Mouse (Mus musculus): ENCODE data around the gene Pclo. TPM values are rescaled to one million over a fixed set of nuclear protein-coding genes. Genes with fewer than 3 reads are reported as not detected.

Gene Pclo
- polyA plus RNA-seq, 1 experiment: 0.28 TPM

GRCm38 (mm10) chr5:14608318-14608717 lies 93.6 kb downstream of the Pclo start:
- TF ChIP-seq CTCF (IDR thresholded peaks at IDR 0.05; ENCODE audit: control insufficient read depth, insufficient read depth, insufficient replicate concordance, low read depth, low read length): no peak
- TF ChIP-seq POLR2A (IDR thresholded peaks at IDR 0.05; ENCODE audit: control insufficient read depth, low read depth, low read length): no peak
- no peaks in the 10 kb centered on the region for H3K4me1 ChIP-seq (ENCODE audit: control insufficient read depth, insufficient read depth, low read length)
- H3K27me3 ChIP-seq (ENCODE audit: control insufficient read depth, insufficient read depth, low read length): no peaks in the 10 kb centered on the region
- H3K36me3 ChIP-seq (ENCODE audit: control insufficient read depth, insufficient read depth, low read length): no peaks in the 10 kb centered on the region
- H3K27ac ChIP-seq (ENCODE audit: control insufficient read depth, insufficient read depth, low read depth, low read length): no peak overlapping the region
- H3K4me3 ChIP-seq (ENCODE audit: control insufficient read depth, low read depth, low read length): no peak overlapping the region

DNA sequence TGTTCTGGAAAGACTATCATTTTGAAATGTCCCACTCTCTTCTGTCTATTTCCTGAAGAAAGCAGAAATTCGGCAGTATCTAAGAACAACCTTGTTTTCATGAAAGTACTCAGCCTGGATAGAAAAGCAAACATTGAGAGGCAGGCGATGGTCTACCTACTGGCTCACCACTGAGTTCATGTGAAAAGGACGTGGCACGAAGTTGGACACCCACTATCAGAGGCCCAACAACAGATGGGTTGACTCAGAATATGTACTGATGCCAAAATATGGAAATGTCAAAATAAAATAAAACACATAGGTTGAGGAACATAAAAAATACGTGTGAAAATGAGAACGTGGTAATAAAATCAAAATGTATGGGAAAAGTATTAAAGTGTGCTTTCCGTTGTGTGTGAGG lies 106.4 kb downstream of the Pclo start:
- H3K36me3 ChIP-seq (ENCODE audit: control insufficient read depth, insufficient read depth, low read length): no peaks in the 10 kb centered on the region
- no peaks in the 10 kb centered on the region for H3K4me1 ChIP-seq (ENCODE audit: control insufficient read depth, insufficient read depth, low read length)
- no peak overlapping the region for H3K27ac ChIP-seq (ENCODE audit: control insufficient read depth, insufficient read depth, low read depth, low read length)
- H3K27me3 ChIP-seq (ENCODE audit: control insufficient read depth, insufficient read depth, low read length): no peaks in the 10 kb centered on the region
- H3K4me3 ChIP-seq (ENCODE audit: control insufficient read depth, low read depth, low read length): no peak overlapping the region
- TF ChIP-seq CTCF (IDR thresholded peaks at IDR 0.05; ENCODE audit: control insufficient read depth, insufficient read depth, insufficient replicate concordance, low read depth, low read length): no peak
- no peak for TF ChIP-seq POLR2A (IDR thresholded peaks at IDR 0.05; ENCODE audit: control insufficient read depth, low read depth, low read length)

DNA sequence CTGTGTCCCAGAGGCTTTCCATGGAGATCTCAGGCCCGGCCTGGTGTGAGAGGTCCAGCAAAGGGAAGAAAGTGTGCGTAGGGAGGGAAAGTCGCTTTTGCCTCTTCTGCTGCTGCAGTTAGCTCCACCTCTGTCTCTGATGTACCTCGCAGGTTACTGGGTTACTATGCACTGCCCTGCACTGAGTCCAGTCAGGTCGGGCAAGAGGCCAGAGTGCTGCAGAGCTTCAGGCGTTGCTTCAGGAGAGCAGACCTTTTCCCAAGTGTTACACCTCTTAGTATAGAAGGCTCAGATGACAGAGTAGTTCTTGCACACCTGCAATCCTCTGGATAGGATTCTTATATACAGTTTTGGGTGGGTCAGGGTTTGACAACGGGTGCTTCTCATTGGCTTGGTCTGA lies 108.6 kb downstream of the Pclo start:
- no peaks in the 10 kb centered on the region for H3K36me3 ChIP-seq (ENCODE audit: control insufficient read depth, insufficient read depth, low read length)
- H3K27ac ChIP-seq (ENCODE audit: control insufficient read depth, insufficient read depth, low read depth, low read length): no peak overlapping the region
- no peaks in the 10 kb centered on the region for H3K4me1 ChIP-seq (ENCODE audit: control insufficient read depth, insufficient read depth, low read length)
- H3K27me3 ChIP-seq (ENCODE audit: control insufficient read depth, insufficient read depth, low read length): no peaks in the 10 kb centered on the region
- H3K4me3 ChIP-seq (ENCODE audit: control insufficient read depth, low read depth, low read length): no peak overlapping the region
- TF ChIP-seq CTCF (IDR thresholded peaks at IDR 0.05; ENCODE audit: control insufficient read depth, insufficient read depth, insufficient replicate concordance, low read depth, low read length): no peak

DNA sequence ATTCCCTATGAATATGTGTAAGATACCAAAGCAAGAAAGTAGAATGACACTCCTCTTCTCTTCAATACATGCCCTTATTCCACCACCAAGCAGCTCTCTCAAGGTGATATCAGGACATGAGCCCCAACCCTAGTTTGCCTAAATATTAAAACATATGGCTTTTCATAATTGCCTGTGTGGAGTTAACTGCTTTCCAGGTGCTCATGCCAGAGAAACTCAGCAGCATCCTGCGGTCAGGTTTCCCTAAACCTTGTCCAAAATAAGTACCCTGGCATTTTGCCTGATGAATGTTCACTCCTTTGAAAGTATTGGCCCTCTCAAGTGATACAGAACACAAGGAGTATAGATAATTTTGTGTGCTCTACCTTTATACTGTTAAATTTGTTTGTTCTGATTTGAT lies 126.5 kb downstream of the Pclo start:
- no peaks in the 10 kb centered on the region for H3K4me1 ChIP-seq (ENCODE audit: control insufficient read depth, insufficient read depth, low read length)
- H3K4me3 ChIP-seq (ENCODE audit: control insufficient read depth, low read depth, low read length): no peak overlapping the region
- H3K27ac ChIP-seq (ENCODE audit: control insufficient read depth, insufficient read depth, low read depth, low read length): no peak overlapping the region
- no peaks in the 10 kb centered on the region for H3K27me3 ChIP-seq (ENCODE audit: control insufficient read depth, insufficient read depth, low read length)
- H3K36me3 ChIP-seq (ENCODE audit: control insufficient read depth, insufficient read depth, low read length): no peaks in the 10 kb centered on the region
- no peak for TF ChIP-seq POLR2A (IDR thresholded peaks at IDR 0.05; ENCODE audit: control insufficient read depth, low read depth, low read length)
- no peak for TF ChIP-seq CTCF (IDR thresholded peaks at IDR 0.05; ENCODE audit: control insufficient read depth, insufficient read depth, insufficient replicate concordance, low read depth, low read length)

- no peaks in the 10 kb centered on the region for H3K4me1 ChIP-seq (ENCODE audit: control insufficient read depth, insufficient read depth, low read length)
- H3K27me3 ChIP-seq (ENCODE audit: control insufficient read depth, insufficient read depth, low read length): no peaks in the 10 kb centered on the region
- no peaks in the 10 kb centered on the region for H3K36me3 ChIP-seq (ENCODE audit: control insufficient read depth, insufficient read depth, low read length)
- no peak for TF ChIP-seq CTCF (IDR thresholded peaks at IDR 0.05; ENCODE audit: control insufficient read depth, insufficient read depth, insufficient replicate concordance, low read depth, low read length)
- TF ChIP-seq POLR2A (IDR thresholded peaks at IDR 0.05; ENCODE audit: control insufficient read depth, low read depth, low read length): no peak
- no peak overlapping the region for H3K27ac ChIP-seq (ENCODE audit: control insufficient read depth, insufficient read depth, low read depth, low read length)
- H3K4me3 ChIP-seq (ENCODE audit: control insufficient read depth, low read depth, low read length): no peak overlapping the region
These were observed 131.1 kb downstream of the Pclo start for GRCm38 (mm10) chr5:14645856-14646255.

GRCm38 (mm10) chr5:14660637-14661036 lies 145.9 kb downstream of the Pclo start:
- TF ChIP-seq CTCF (IDR thresholded peaks at IDR 0.05; ENCODE audit: control insufficient read depth, insufficient read depth, insufficient replicate concordance, low read depth, low read length) (no peak), POLR2A (IDR thresholded peaks at IDR 0.05; ENCODE audit: control insufficient read depth, low read depth, low read length) (no peak)
- H3K27ac ChIP-seq (ENCODE audit: control insufficient read depth, insufficient read depth, low read depth, low read length): no peak overlapping the region
- H3K36me3 ChIP-seq (ENCODE audit: control insufficient read depth, insufficient read depth, low read length): no peaks in the 10 kb centered on the region
- no peaks in the 10 kb centered on the region for H3K4me1 ChIP-seq (ENCODE audit: control insufficient read depth, insufficient read depth, low read length)
- no peak overlapping the region for H3K4me3 ChIP-seq (ENCODE audit: control insufficient read depth, low read depth, low read length)
- no peaks in the 10 kb centered on the region for H3K27me3 ChIP-seq (ENCODE audit: control insufficient read depth, insufficient read depth, low read length)

GRCm38 (mm10) chr5:14662180-14662579 lies 147.5 kb downstream of the Pclo start:
- Histone ChIP-seq H3K36me3 (ENCODE audit: control insufficient read depth, insufficient read depth, low read length) (no peaks in the 10 kb centered on the region), H3K27ac (ENCODE audit: control insufficient read depth, insufficient read depth, low read depth, low read length) (no peak overlapping the region), H3K4me1 (ENCODE audit: control insufficient read depth, insufficient read depth, low read length) (no peaks in the 10 kb centered on the region), H3K4me3 (ENCODE audit: control insufficient read depth, low read depth, low read length) (no peak overlapping the region), H3K27me3 (ENCODE audit: control insufficient read depth, insufficient read depth, low read length) (no peaks in the 10 kb centered on the region)
- no peak for TF ChIP-seq CTCF (IDR thresholded peaks at IDR 0.05; ENCODE audit: control insufficient read depth, insufficient read depth, insufficient replicate concordance, low read depth, low read length)
- no peak for TF ChIP-seq POLR2A (IDR thresholded peaks at IDR 0.05; ENCODE audit: control insufficient read depth, low read depth, low read length)

- H3K27me3 ChIP-seq (ENCODE audit: control insufficient read depth, insufficient read depth, low read length): no peaks in the 10 kb centered on the region
- no peak for TF ChIP-seq CTCF (IDR thresholded peaks at IDR 0.05; ENCODE audit: control insufficient read depth, insufficient read depth, insufficient replicate concordance, low read depth, low read length)
- TF ChIP-seq POLR2A (IDR thresholded peaks at IDR 0.05; ENCODE audit: control insufficient read depth, low read depth, low read length): no peak
- H3K36me3 ChIP-seq (ENCODE audit: control insufficient read depth, insufficient read depth, low read length): no peaks in the 10 kb centered on the region
- H3K27ac ChIP-seq (ENCODE audit: control insufficient read depth, insufficient read depth, low read depth, low read length): no peak overlapping the region
- no peaks in the 10 kb centered on the region for H3K4me1 ChIP-seq (ENCODE audit: control insufficient read depth, insufficient read depth, low read length)
- no peak overlapping the region for H3K4me3 ChIP-seq (ENCODE audit: control insufficient read depth, low read depth, low read length)
These were observed 147.9 kb downstream of the Pclo start for GRCm38 (mm10) chr5:14662603-14663002.
